8 mouse cellular contexts compared by ENCODE assay signal in the genomic region with DNA sequence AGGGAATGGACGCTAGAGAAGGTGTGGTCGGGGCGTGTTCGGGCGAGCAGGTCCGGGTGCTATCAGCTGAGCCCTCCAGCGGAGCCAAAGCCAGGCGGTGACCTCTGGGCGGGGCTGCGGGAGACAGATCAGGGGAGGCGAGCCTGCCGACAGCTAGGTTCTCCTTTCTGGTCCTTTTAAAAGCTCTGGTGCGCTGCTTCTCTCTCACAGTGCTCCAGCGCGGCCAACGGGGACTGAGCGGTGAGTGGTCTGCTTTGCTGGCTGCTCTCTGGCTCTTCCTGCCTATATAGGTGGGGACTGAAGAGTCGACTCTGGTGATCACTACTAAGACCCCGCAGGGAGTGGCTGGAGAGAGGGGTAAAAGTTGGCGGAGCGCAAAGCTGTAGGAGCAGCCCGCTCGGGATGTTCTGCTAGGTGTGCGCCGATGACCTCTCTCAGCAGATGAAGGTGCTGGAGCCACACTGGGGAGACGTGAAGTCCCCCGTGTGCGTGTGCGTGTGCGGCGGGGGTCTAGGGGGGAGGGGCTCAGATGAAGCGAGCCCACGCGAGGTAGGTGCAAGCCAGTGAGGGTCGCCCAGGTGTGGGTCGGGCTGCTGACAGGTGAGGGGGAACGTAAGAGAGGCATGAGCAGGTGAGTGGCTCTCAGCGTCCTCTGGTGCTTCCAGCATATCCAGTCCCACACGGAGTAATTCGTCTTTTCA. TPM values are rescaled to one million over a fixed set of nuclear protein-coding genes. Genes with fewer than 3 reads are reported as not detected.
DNase-seq lines count a peak whose midpoint lies in the region; ATAC-seq lines count a peak whose summit lies in the region.

No protein-coding gene starts in this region.

- H3K4me2 ChIP-seq in embryonic facial prominence, embryonic 12.5 days (replicated peaks): peak overlapping the region; percentile 83
- H3K4me2 ChIP-seq in heart, embryonic 15.5 days: peak overlapping the region; percentile 99

- H3K4me1 ChIP-seq in embryonic facial prominence, embryonic 12.5 days: peaks cover 22% of the 10 kb centered on the region
- H3K4me1 ChIP-seq in heart, embryonic 15.5 days (replicated peaks): peaks cover 28% of the 10 kb centered on the region
- H3K4me1 ChIP-seq in megakaryocyte, embryonic 14.5 days: peaks cover 56% of the 10 kb centered on the region

- WGBS in embryonic facial prominence, embryonic 12.5 days: 2% methylated on average over 40 of the region's 40 CpGs
- under 1% methylated on average over 40 of the region's 40 CpGs for WGBS in heart, embryonic 15.5 days

- no peak; the same call in 1 of the 2 replicates for ATAC-seq in embryonic facial prominence, embryonic 12.5 days (ENCODE audit: insufficient number of reproducible peaks, insufficient read depth, low FRiP score, low TSS enrichment)
- peak; percentile 69 for ATAC-seq in heart, embryonic 15.5 days (replicated peaks; ENCODE audit: insufficient number of reproducible peaks, insufficient read depth, low FRiP score, low read depth)

- no peaks in the 10 kb centered on the region for H3K9me3 ChIP-seq in embryonic facial prominence, embryonic 12.5 days
- no peaks in the 10 kb centered on the region for H3K9me3 ChIP-seq in heart, embryonic 15.5 days (replicated peaks)
- no peaks in the 10 kb centered on the region for H3K9me3 ChIP-seq in megakaryocyte, embryonic 14.5 days

- peak overlapping the region; percentile 44 for H3K9ac ChIP-seq in embryonic facial prominence, embryonic 12.5 days
- H3K9ac ChIP-seq in heart, embryonic 15.5 days: peak overlapping the region; percentile 66

- H3K4me3 ChIP-seq in embryonic facial prominence, embryonic 12.5 days: peak overlapping the region; percentile 41
- peak overlapping the region; percentile 67 for H3K4me3 ChIP-seq in heart, embryonic 15.5 days
- peak overlapping the region; percentile 92 for H3K4me3 ChIP-seq in megakaryocyte, embryonic 14.5 days (replicated peaks)

- no peak overlapping the region for H3K27ac ChIP-seq in embryonic facial prominence, embryonic 12.5 days
- H3K27ac ChIP-seq in heart, embryonic 15.5 days: peak overlapping the region; percentile 75

- H3K27me3 ChIP-seq in embryonic facial prominence, embryonic 12.5 days: peaks cover 50% of the 10 kb centered on the region
- H3K27me3 ChIP-seq in heart, embryonic 15.5 days: peaks cover 18% of the 10 kb centered on the region; the same call in 1 of the 2 replicates
- peaks cover 28% of the 10 kb centered on the region for H3K27me3 ChIP-seq in megakaryocyte, embryonic 14.5 days (replicated peaks)

- DNase-seq in urinary bladder, adult 18-20 months (ENCODE audit: low spot score in 2 of 2): peak; percentile 35 to 56
- no peak for DNase-seq in urinary bladder, postnatal 10 days (ENCODE audit: low spot score)
- DNase-seq in kidney, postnatal 25 days: peak; percentile 61 to 84
- peak; percentile 38 for DNase-seq in urinary bladder, postnatal 25 days (ENCODE audit: low spot score)
- DNase-seq in left cerebral cortex, postnatal 4 days: no peak

- intact Hi-C loops in left cerebral cortex, postnatal 4 days (cut with DNase I): no loop called here

- no peaks in the 10 kb centered on the region for H3K36me3 ChIP-seq in embryonic facial prominence, embryonic 12.5 days
- no peaks in the 10 kb centered on the region for H3K36me3 ChIP-seq in heart, embryonic 15.5 days
- H3K36me3 ChIP-seq in megakaryocyte, embryonic 14.5 days (replicated peaks; ENCODE audit: low read length): no peaks in the 10 kb centered on the region

RNA-seq across cellular contexts. Expression of a gene that starts 0.7 kb away (rescaled TPM):
- 3.4 and 4.5 TPM in 2 replicates for polyA plus RNA-seq in embryonic facial prominence, embryonic 12.5 days (2016; fragmentation: Nextera tagmentation; extraction: Ambion mirVana)
- polyA plus RNA-seq in heart, embryonic 15.5 days (2015; fragmentation: Nextera tagmentation; extraction: Ambion mirVana): 33.6 and 37.9 TPM in 2 replicates
- polyA plus RNA-seq in megakaryocyte, embryonic 14.5 days (2012; ENCODE audit: insufficient read depth, low replicate concordance): 0.41 TPM in 1 of 2 replicates, not detected in the other
- total RNA-seq in left cerebral cortex, postnatal 4 days (2021): 1 to 10 TPM in 1 of 2 experiments, under 1 TPM in 1; 0.78 to 1.9 TPM

Comparison
In these comparisons a context has a peak if more than half of its experiments do, and no peak if none do; other contexts are left out.
1. DNase-seq: peak in urinary bladder, adult 18-20 months (2 of 2), kidney, postnatal 25 days (2 of 2) and urinary bladder, postnatal 25 days (single experiment); none in urinary bladder, postnatal 10 days (single experiment) and left cerebral cortex, postnatal 4 days (single experiment).
2. H3K4me3 ChIP-seq: peak in every context shown above with its lines; median percentile 92 in megakaryocyte, embryonic 14.5 days; 67 in heart, embryonic 15.5 days; 41 in embryonic facial prominence, embryonic 12.5 days.